Mouse (Mus musculus): Measurements from ENCODE around the gene Naa20. TPM values are rescaled to one million over a fixed set of nuclear protein-coding genes. Genes with fewer than 3 reads are reported as not detected.

The Naa20 gene
- polyA plus RNA-seq, 1 experiment from 2014 or later: 145 TPM

GRCm38 (mm10) chr2:145958097-145958496, 56.2 kb downstream of the Naa20 start:
- H3K4me3 ChIP-seq (ENCODE audit: low read depth, low read length): no peak overlapping the region
- H3K4me1 ChIP-seq (ENCODE audit: control insufficient read depth, insufficient read depth, low read length): no peaks in the 10 kb centered on the region
- H3K9me3 ChIP-seq (ENCODE audit: control insufficient read depth, low read length): no peaks in the 10 kb centered on the region
- H3K4me2 ChIP-seq (ENCODE audit: low read depth, low read length): no peak overlapping the region
- no peak for ATAC-seq (ENCODE audit: low read depth)
- no peak overlapping the region for H3K27ac ChIP-seq (ENCODE audit: low read depth, low read length)
- H3K9ac ChIP-seq (replicated peaks; ENCODE audit: low read depth, low read length): no peak overlapping the region
- 53% methylated on average over 6 of the region's 6 CpGs for WGBS
- H3K27me3 ChIP-seq (ENCODE audit: control insufficient read depth, insufficient read depth, low read length): no peaks in the 10 kb centered on the region
- no peaks in the 10 kb centered on the region for H3K36me3 ChIP-seq (ENCODE audit: control insufficient read depth, insufficient read depth, low read length)

GRCm38 (mm10) chr2:145958551-145958950, 56.7 kb downstream of the Naa20 start:
- Histone ChIP-seq H3K4me2 (ENCODE audit: low read depth, low read length) (no peak overlapping the region), H3K4me3 (ENCODE audit: low read depth, low read length) (no peak overlapping the region), H3K27ac (ENCODE audit: low read depth, low read length) (no peak overlapping the region), H3K27me3 (ENCODE audit: control insufficient read depth, insufficient read depth, low read length) (no peaks in the 10 kb centered on the region), H3K4me1 (ENCODE audit: control insufficient read depth, insufficient read depth, low read length) (no peaks in the 10 kb centered on the region), H3K9me3 (ENCODE audit: control insufficient read depth, low read length) (no peaks in the 10 kb centered on the region), H3K36me3 (ENCODE audit: control insufficient read depth, insufficient read depth, low read length) (no peaks in the 10 kb centered on the region), H3K9ac (replicated peaks; ENCODE audit: low read depth, low read length) (no peak overlapping the region)
- ATAC-seq (ENCODE audit: low read depth): peak; percentile 68; the same call in 1 of the 2 replicates
- 29% methylated on average over 7 of the region's 7 CpGs for WGBS

- H3K4me2 ChIP-seq (ENCODE audit: low read depth, low read length): no peak overlapping the region
- no peak overlapping the region for H3K9ac ChIP-seq (replicated peaks; ENCODE audit: low read depth, low read length)
- no peaks in the 10 kb centered on the region for H3K9me3 ChIP-seq (ENCODE audit: control insufficient read depth, low read length)
- no peaks in the 10 kb centered on the region for H3K27me3 ChIP-seq (ENCODE audit: control insufficient read depth, insufficient read depth, low read length)
- no peaks in the 10 kb centered on the region for H3K4me1 ChIP-seq (ENCODE audit: control insufficient read depth, insufficient read depth, low read length)
- no peak overlapping the region for H3K27ac ChIP-seq (ENCODE audit: low read depth, low read length)
- no peak overlapping the region for H3K4me3 ChIP-seq (ENCODE audit: low read depth, low read length)
- 85% methylated on average over 5 of the region's 5 CpGs for WGBS
- no peak for ATAC-seq (ENCODE audit: low read depth)
- no peaks in the 10 kb centered on the region for H3K36me3 ChIP-seq (ENCODE audit: control insufficient read depth, insufficient read depth, low read length)
Observed at GRCm38 (mm10) chr2:145961861-145962260, 60.0 kb downstream of the Naa20 start.

Small RNAs within 50 kb of the gene (microRNA-seq; reads per million reads assigned to microRNA genes)
- not detected for gene Gm25026

Other genes starting within 250 kb of the Naa20 start
- gene Rin2, start 226.9 kb upstream of the Naa20 start, polyA plus RNA-seq (2014; fragmentation: Nextera tagmentation; extraction: Ambion mirVana): 11.4 and 18.4 TPM in 2 replicates
- gene Cfap61, start 32.7 kb downstream of the Naa20 start, polyA plus RNA-seq (2014; fragmentation: Nextera tagmentation; extraction: Ambion mirVana): 2.6 and 4.9 TPM in 2 replicates
- 26.1 and 28.7 TPM in 2 replicates for gene Crnkl1, start 32.9 kb downstream of the Naa20 start, polyA plus RNA-seq (2014; fragmentation: Nextera tagmentation; extraction: Ambion mirVana)